Mouse (Mus musculus): ENCODE results near the gene Inpp5k.
A peak's percentile ranks its signal among the peaks of the same experiment; 100 is the strongest.
"Not testable (repeated sequence)": the region's sequence is repeated elsewhere in the genome, so short reads cannot be mapped to it uniquely, and the experiment has no call there.

Gene Inpp5k

DNA sequence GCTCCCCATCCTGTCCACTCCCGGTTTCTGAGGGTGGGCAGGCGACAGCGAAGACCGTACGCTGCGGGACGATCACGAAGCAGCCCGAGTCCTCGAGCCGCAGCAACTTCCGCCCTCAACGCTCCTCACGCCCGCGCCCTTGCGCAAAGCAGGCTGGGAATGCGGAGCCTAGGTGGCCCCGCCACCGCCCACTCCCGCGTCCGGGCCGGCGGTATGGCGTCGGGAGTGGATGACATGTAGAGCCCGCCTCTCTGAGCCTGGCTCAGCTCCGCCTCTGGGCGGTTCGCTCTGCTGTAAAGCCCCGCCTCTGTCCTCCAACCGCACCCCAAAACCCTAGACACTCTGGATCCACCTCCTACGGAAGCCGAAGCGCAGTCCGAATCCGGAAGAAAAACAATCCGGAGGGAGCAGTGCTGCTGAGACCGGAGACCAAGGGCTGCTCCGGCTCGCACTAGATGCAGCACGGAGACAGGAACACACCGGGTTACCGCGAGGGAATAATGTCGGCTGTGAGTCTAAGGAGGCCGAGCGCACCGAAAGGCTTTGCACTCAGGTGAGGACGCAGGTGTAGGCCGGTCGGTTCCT lies at the start of gene Inpp5k:
Inpp5k (plus strand) TSS at position 344 of the 585 bp plus-strand sequence.
- DNase-seq: peak; percentile 94 to 96

GRCm38 (mm10) chr11:75581495-75582149 lies 49.2 kb upstream of the Inpp5k start:
- DNase-seq: no peak

- no peak for DNase-seq
These were observed 47.3 kb upstream of the Inpp5k start for GRCm38 (mm10) chr11:75583521-75583920.

DNA sequence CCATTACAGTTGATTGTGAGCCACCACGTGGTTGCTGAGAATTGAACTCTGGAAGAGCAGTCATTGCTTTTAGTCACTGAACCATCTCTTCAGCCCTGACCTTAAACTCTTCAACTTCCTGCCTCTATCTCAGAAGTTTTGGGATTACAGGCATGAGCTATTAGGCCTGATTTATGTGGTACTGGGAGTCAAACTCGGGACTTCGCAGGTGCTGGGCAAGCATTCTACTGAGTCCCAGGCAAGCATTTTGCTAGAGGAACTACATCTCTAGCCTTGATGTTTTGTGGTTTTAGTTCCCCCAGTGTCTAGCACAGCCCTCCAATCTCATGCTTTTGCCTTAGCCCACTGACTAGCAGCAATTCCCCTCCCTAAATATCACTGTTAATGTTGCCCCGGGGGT lies 45.7 kb upstream of the Inpp5k start:
- DNase-seq: no peak

DNA sequence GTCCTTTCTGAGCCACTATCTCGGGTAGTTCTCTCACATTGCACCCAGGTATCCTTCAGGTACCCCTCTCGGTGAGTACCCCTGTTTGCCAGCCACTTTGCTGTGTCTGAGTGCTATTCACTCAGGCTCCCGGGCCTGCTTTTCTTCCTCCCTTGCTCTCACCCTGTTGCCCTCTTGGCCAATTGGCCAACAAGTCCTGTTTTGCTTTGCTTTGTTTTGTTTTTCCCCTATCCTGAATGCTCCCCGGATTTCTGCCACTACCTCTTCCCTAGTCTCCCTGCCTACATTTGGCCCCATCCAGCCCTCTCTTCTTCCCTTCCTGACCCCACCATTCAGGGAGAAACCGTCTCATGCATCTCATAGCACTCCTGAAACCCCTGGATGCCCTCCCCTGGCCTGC lies 44.8 kb upstream of the Inpp5k start:
- DNase-seq: no peak

DNA sequence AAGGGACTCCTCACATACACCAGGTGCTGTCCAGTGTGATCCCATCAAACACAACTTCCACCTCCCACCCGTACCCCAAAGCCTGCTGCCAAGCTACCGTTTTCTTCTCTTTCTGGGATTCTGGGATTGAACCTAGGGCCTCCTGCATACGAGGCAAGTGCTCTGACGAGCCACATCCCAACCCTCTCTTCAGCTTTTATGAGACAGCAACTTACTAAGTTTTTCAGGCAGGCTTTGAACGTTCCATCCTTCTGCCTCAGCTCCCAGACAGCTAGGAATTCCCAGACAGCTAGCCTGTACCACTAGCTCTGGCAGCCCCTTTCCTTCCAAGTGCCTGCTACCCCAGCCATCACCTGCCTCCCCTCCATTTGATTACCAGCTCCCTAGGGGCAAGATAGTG lies 43.8 kb upstream of the Inpp5k start:
- no peak for DNase-seq

GRCm38 (mm10) chr11:75587493-75588284 lies 43.1 kb upstream of the Inpp5k start, which contains the start of gene Pitpna:
Gene Pitpna (plus strand): TSS chr11:75588097.
- peak; percentile 94 to 97 for DNase-seq

DNA sequence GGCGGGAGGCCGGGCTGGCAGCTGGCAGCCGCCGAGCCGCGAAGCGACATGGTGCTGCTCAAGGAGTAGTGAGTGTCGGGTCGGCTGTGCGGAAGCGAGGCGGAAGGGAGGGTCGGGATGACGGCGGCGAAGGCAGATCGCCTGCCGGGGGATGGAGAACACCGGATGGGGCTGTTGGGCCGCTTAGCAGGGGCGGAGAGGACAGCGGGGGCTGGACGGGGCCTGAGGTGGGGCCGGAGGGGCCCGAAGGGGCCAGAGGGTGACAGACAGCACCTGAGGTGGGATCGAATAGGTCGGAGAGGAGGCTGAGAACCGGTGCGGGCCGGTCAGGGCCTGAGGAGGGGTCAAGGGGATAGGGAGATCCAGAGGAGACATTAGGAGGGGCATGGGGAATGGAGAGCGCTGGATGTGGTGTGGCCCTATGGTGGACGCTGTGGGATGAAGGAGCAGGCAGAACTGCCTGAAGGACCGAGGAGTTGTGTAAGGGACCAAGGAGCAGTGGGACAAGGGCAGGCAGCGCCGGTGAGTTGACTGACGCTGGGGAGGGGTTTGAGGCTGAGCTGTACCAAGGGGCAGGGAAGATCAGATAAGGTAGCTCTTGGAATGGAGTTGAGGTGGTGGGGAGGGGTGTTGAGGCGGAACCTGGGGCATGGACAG lies 42.4 kb upstream of the Inpp5k start:
- DNase-seq: no peak

DNA sequence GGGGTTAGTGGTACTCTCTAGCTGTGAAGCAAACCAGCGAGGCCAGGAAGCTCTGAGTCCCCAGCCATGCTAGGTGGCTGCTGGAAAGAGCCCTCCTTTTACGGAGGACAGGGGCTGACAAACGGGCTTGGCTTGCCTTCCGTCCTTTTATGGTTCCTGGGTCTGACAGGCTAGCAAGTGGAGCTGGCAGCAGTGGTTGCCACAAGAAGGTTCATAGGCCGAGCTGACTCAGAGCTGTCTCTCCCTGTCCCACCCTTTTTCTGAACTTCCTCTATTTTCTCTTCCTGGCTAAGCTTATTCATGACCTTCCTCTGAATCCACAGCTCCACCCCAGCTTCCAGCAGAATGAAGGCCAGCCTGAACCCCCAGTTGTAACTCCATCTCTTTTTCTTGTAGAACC lies 38.2 kb upstream of the Inpp5k start:
- no peak for DNase-seq

DNA sequence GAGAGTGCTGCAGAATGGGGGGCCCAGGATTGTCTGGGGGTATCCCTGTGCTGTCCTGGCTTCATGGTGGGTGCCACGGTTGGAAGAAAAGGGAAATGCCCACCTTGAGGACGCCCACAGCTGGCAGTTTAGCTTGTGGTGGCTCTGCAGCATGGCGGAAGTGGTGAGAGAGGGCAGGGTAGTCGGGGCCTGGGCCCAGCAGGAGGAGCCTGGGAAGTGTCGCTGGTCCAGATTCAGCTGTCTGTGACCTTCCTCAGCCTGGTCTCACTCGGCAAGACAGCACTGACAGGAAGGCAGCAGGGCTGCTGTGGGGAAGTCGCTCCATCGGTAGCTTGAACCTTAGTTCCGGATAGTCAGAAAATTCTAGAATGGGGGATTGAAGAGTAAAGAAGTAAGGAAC lies 36.4 kb upstream of the Inpp5k start:
- DNase-seq: no peak

GRCm38 (mm10) chr11:75595404-75595803 lies 35.4 kb upstream of the Inpp5k start:
- no peak for DNase-seq

GRCm38 (mm10) chr11:75595816-75596215 lies 35.0 kb upstream of the Inpp5k start:
- no peak for DNase-seq

DNA sequence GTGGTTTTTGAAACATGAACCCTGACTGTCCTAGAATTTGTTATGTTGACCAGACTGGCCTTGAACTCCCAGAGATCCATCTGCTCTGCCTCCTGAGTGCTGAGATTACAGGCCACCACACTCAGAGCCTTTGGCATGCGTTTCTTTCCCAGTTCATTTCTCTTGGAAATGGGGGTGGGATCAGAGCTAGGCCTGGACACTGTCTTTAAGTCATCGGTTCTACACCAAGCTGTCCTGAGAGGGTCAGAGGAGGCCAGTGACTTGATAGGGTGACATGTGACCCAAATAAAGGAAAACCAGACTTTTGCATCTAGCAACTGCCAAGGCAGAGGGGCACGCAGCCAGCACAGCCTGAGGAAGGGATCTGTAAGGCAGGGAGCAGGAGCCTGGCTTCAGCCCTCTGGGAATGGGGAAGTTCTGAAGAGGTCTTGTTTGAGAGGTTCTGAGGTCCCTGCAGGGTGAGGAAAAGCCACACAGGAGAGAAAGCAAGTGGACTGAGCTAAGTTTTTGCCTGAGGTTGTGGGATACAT lies 34.0 kb upstream of the Inpp5k start:
- DNase-seq: peak; percentile 51 to 63

GRCm38 (mm10) chr11:75598004-75598403 lies 32.8 kb upstream of the Inpp5k start:
- no peak for DNase-seq

- not testable (repeated sequence) for DNase-seq
These were observed 31.0 kb upstream of the Inpp5k start for GRCm38 (mm10) chr11:75599802-75600201.

DNA sequence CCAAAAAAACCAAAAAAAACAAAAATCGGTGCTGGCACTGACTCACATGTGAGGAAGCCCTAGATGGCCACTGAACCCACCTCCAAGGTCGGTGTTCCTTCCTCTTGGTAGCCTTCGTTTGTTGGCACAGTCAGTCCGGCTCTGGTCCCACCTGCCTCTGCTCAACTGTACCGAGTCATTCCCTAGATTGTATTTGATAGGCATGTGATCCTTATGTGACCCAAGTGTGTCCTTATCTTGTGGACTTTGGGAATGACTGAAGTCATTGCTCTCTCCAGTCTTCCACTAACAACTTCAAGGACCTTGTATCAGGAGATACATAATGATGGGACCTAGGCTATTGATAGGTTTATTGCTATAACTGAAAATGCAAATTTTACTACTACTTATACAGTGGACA lies 26.0 kb upstream of the Inpp5k start:
- DNase-seq: no peak

GRCm38 (mm10) chr11:75605318-75605717 lies 25.5 kb upstream of the Inpp5k start:
- no peak for DNase-seq

DNA sequence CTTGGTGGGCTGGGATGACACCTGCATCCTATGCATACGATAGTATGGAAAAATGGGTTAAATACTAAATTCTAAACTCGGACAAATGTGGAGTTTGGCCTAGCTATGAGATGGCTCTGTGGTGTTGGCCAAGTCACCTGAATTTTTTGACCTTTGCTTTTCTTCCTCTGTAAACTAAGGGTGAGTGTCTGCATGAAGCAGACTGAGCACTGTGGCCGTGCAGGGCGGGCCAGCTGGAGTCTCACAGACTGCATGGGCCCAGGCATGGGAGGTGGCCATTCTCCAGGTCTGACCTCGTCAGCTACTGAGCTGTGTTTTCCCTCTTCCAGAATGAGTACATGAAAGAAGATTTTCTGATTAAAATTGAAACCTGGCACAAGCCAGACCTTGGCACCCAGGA lies 22.0 kb upstream of the Inpp5k start:
- no peak for DNase-seq

DNA sequence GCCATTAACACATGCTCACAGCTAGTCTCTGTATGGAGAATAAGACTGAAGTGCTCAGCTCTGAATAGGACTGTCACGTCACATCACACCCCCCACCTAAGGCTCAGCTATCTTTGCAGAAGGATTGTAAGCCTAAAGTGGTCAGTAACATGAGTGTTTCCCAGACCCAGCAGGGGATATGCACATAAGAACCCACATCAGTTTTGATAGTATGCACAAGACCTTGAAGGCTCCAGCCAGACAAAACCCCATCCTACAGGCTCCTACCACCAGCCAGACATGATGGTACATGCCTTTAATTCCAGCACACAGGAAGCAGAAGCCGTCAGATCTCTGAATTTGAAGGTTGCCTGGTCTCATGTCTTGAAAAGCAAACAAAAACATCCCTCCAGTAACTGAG lies 20.8 kb upstream of the Inpp5k start:
- DNase-seq: no peak

- DNase-seq: no peak
These were observed 16.0 kb upstream of the Inpp5k start for GRCm38 (mm10) chr11:75614769-75615168.

DNA sequence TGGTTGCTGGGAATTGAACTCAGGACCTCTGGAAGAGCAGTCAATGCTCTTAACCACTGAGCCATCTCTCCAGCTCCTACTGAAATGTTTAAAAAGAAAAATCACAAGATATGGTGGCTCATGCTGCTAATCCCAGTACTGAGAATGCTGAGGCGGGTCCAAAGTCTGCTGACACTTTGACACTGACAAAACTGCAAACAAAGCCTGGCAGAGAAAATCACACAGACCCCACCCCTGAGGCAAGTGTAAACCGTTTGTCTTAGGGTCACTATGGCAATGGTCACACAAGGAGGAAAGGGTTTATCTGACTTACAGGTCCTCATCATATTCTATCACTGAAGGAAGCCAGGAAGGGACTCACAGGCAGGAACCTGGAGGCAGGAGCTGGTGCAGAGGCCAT lies 15.2 kb upstream of the Inpp5k start:
- no peak for DNase-seq

GRCm38 (mm10) chr11:75619133-75619532 lies 11.7 kb upstream of the Inpp5k start:
- DNase-seq: no peak

- DNase-seq: peak; percentile 69 to 77
These were observed 10.5 kb upstream of the Inpp5k start for GRCm38 (mm10) chr11:75620136-75620780.
